Mouse (Mus musculus): ENCODE results near the gene Cdc37.

GRCm38 (mm10) chr9:21172364-21172763 is 22.6 kb upstream of the Cdc37 start:
- TF ChIP-seq CTCF (IDR thresholded peaks at IDR 0.05; ENCODE audit: control insufficient read depth, insufficient read depth, insufficient read length) (no peak), CEBPB (IDR thresholded peaks at IDR 0.05; ENCODE audit: low read depth) (no peak), USF1 (IDR thresholded peaks at IDR 0.05; ENCODE audit: low read depth) (no peak), FOSL1 (IDR thresholded peaks at IDR 0.05; ENCODE audit: insufficient read depth, low read length, poor library complexity, severe bottlenecking) (no peak)
